Mouse (Mus musculus): ENCODE measurements at regions not wholly inside any gene's neighbourhood (a gene's known extent, or its start where the extent isn't known, plus 50 kb on each side); places are given as distances from the start of the nearest gene placed in this dataset.

DNA sequence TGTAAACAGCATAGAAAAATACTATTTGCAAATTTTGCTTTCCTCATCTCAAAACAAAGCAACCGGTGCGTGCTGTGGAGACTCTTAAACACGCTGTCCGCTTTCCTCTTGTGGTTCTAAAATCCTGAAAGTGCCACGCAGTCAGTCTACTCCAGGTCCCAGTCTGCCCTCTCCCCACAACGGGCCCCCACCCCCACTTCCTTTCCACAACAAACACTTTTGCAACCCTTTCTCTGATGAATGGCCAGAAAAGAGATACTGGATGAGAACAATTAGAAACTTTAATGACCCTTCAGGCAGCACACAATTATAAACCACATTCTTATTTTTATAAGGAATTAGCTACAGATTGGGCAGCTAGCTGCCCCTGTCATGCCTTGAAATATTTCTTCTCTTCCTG is 111.1 kb upstream of the Ubash3b start:
- no peak for TF ChIP-seq POLR2A (IDR thresholded peaks at IDR 0.05; ENCODE audit: borderline replicate concordance, low read depth, low read length)
- TF ChIP-seq CTCF (IDR thresholded peaks at IDR 0.05; ENCODE audit: low read depth, low read length) = no peak
